Mouse (Mus musculus) neural tube, embryonic 11.5 days (tissue): ENCODE results near the gene Taar8b. TPM values are rescaled to one million over a fixed set of nuclear protein-coding genes. Genes with fewer than 3 reads are reported as not detected.
"Not testable (repeated sequence)": the region's sequence is repeated elsewhere in the genome, so short reads cannot be mapped to it uniquely, and the experiment has no call there.

Experiments
- ATAC-seq: fragments of 200-750 bp; cut with Nextera tagmentation; 2 replicates; pipeline ENCODE4 v1.8.0; 2017; ENCODE audit warnings: moderate number of reproducible peaks, mild to moderate bottlenecking, moderate TSS enrichment, moderate library complexity; ENCODE audit not compliant: insufficient read depth, low FRiP score, low TSS enrichment
- DNase-seq: peaks from one replicate; pipeline ENCODE4 v3.0.0-alpha.2; 2015; ENCODE audit warnings: low spot score
- H3K27ac ChIP-seq: fragments of 300-500 bp; sonication (generic); 2 replicates; pipeline ENCODE4 v1.5.1; 2014; ENCODE audit warnings: low read depth, mild to moderate bottlenecking, low read length
- H3K27me3 ChIP-seq: fragments of 300-500 bp; sonication (generic); 2 replicates; pipeline ENCODE4 v1.6.1; 2014; ENCODE audit warnings: mild to moderate bottlenecking, low read length, mixed read lengths; ENCODE audit not compliant: control insufficient read depth, insufficient read depth
- H3K36me3 ChIP-seq: fragments of 300-500 bp; sonication (generic); 2 replicates; pipeline ENCODE4 v1.6.1; 2014; ENCODE audit warnings: mild to moderate bottlenecking, low read length, moderate library complexity, mixed read lengths; ENCODE audit not compliant: control insufficient read depth, insufficient read depth
- H3K4me1 ChIP-seq: fragments of 300-500 bp; sonication (generic); 2 replicates; pipeline ENCODE4 v1.6.1; 2014; ENCODE audit warnings: low read length, mixed read lengths; ENCODE audit not compliant: control insufficient read depth, insufficient read depth
- H3K4me2 ChIP-seq: fragments of 300-500 bp; sonication (generic); 2 replicates; pipeline ENCODE4 v1.6.1; 2014; ENCODE audit warnings: low read depth, mild to moderate bottlenecking, moderate library complexity
- H3K4me3 ChIP-seq: fragments of 300-500 bp; sonication (generic); 2 replicates; pipeline ENCODE4 v1.5.1; 2014; ENCODE audit warnings: low read depth, low read length
- H3K9ac ChIP-seq: fragments of 300-500 bp; sonication (generic); 2 replicates; pipeline ENCODE4 v1.6.1; 2014; ENCODE audit warnings: mild to moderate bottlenecking, low read length
- H3K9me3 ChIP-seq: fragments of 300-500 bp; sonication (generic); 2 replicates; pipeline ENCODE4 v1.6.1; 2016; ENCODE audit warnings: low read length; ENCODE audit not compliant: control insufficient read depth
- WGBS: fragments of 180-500 bp; shearing (Covaris S2); extraction: QIAGEN DNeasy Blood & Tissue Kit; methylation state at CpG from one replicate; pipeline ENCODE4 v1.1.7; 2014; 5-methylcytosine and 5-hydroxymethylcytosine counted together
- polyA plus RNA-seq: library from polyadenylated mRNA; unstranded; fragments of >200 nt; fragmentation: Nextera tagmentation; extraction: Ambion mirVana; gene quantifications from 2 replicates; pipeline ENCODE4 v1.2.1, GENCODE M21; 2014

Taar8b gene
- polyA plus RNA-seq, 1 experiment from 2014 or later: not detected

GRCm38 (mm10) chr10:24076200-24076599 lies 15.9 kb downstream of the Taar8b start, which contains the start of gene Taar8a:
Gene Taar8a (plus strand): TSS chr10:24076500.
- 87% methylated on average over 2 of the region's 4 CpGs for WGBS
- not testable (repeated sequence) for H3K4me2 ChIP-seq, H3K27me3 ChIP-seq, H3K4me1 ChIP-seq, H3K27ac ChIP-seq, DNase-seq, H3K36me3 ChIP-seq, H3K9ac ChIP-seq, H3K4me3 ChIP-seq, H3K9me3 ChIP-seq, ATAC-seq

GRCm38 (mm10) chr10:24074751-24075150 lies 17.3 kb downstream of the Taar8b start:
- H3K4me3 ChIP-seq, H3K9me3 ChIP-seq, H3K9ac ChIP-seq, H3K27ac ChIP-seq, H3K36me3 ChIP-seq, DNase-seq, ATAC-seq, H3K4me2 ChIP-seq, H3K4me1 ChIP-seq, H3K27me3 ChIP-seq: not testable (repeated sequence)
- 54% methylated on average over 2 of the region's 2 CpGs for WGBS

DNA sequence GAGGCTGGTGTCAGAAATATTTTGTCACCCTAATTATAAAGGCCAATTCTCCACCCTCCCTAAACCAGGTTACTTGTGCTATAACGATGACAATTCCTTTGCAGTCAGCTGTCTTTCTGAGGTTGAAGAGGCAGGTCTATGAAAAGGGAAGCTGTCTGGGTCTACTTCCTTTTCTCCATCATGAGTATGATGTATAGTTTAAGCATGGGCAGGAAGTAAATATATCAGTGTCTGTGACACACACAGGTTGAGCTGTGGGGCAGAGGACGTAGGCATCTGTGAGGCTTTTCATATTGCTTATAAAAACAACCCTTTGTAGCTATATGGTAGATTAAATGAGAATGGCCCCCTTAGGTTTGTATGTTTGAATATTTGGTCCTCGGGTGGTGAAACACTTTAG lies 33.1 kb downstream of the Taar8b start:
- no peak overlapping the region for H3K27ac ChIP-seq
- ATAC-seq: no peak
- no peaks in the 10 kb centered on the region for H3K27me3 ChIP-seq
- H3K4me1 ChIP-seq: no peaks in the 10 kb centered on the region
- DNase-seq: no peak
- no peaks in the 10 kb centered on the region for H3K36me3 ChIP-seq
- no peaks in the 10 kb centered on the region for H3K9me3 ChIP-seq
- 89% methylated on average over 3 of the region's 3 CpGs for WGBS
- no peak overlapping the region for H3K9ac ChIP-seq
- H3K4me3 ChIP-seq: no peak overlapping the region
- H3K4me2 ChIP-seq: no peak overlapping the region

GRCm38 (mm10) chr10:24052039-24052438 lies 40.1 kb downstream of the Taar8b start:
- no peaks in the 10 kb centered on the region for H3K27me3 ChIP-seq
- H3K4me3 ChIP-seq: no peak overlapping the region
- no peaks in the 10 kb centered on the region for H3K9me3 ChIP-seq
- no peak overlapping the region for H3K4me2 ChIP-seq
- H3K4me1 ChIP-seq: no peaks in the 10 kb centered on the region
- 89% methylated on average over 5 of the region's 5 CpGs for WGBS
- H3K9ac ChIP-seq: no peak overlapping the region
- no peaks in the 10 kb centered on the region for H3K36me3 ChIP-seq
- no peak for DNase-seq
- ATAC-seq: no peak
- H3K27ac ChIP-seq: no peak overlapping the region

DNA sequence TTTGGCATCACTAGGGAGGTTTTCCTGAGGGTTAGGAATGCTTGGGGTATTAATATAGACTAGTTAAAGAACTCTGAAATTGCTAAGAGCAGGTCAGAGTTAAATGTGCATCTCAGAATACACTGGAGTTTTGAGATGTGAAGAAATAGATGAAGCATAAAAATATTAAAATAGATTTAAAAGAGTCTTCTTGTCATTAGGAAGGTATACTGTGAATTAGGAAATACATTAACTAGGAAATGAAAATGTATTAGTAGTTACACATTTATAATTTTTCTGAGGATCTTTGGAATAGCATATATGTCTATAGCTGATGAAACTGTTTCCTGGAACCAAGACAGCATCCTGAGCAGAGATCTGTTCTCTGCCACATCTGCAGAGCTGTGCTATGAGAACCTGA lies 42.9 kb downstream of the Taar8b start, which contains the start of gene Taar7f:
Taar7f (plus strand) TSS at position 301 of the 400 bp plus-strand sequence.
- H3K9ac ChIP-seq: no peak within 1 kb of the TSS
- no peak within 1 kb of the TSS for H3K4me3 ChIP-seq
- H3K27ac ChIP-seq: no peak within 1 kb of the TSS
- DNase-seq: no peak
- no peaks in the 10 kb centered on the region for H3K9me3 ChIP-seq
- H3K4me1 ChIP-seq: no peaks in the 10 kb centered on the region
- H3K4me2 ChIP-seq: no peak within 1 kb of the TSS
- H3K36me3 ChIP-seq: no peaks in the 10 kb centered on the region
- ATAC-seq: no peak
- H3K27me3 ChIP-seq: no peaks in the 10 kb centered on the region

Other genes starting within 250 kb of the Taar8b start
- gene Vnn3, start 240.8 kb downstream of the Taar8b start, polyA plus RNA-seq: not detected in 2 replicates
- 0.82 and 0.96 TPM in 2 replicates for gene Vnn1, start 197.6 kb downstream of the Taar8b start, polyA plus RNA-seq
- not detected in 2 replicates for gene Taar1, start 171.9 kb downstream of the Taar8b start, polyA plus RNA-seq
- not detected in 2 replicates for gene Taar2, start 153.7 kb downstream of the Taar8b start, polyA plus RNA-seq
- not detected in 2 replicates for gene Taar3, start 142.7 kb downstream of the Taar8b start, polyA plus RNA-seq
- gene Taar4, start 131.8 kb downstream of the Taar8b start, polyA plus RNA-seq: not detected in 2 replicates
- gene Taar5, start 121.6 kb downstream of the Taar8b start, polyA plus RNA-seq: not detected in 2 replicates
- not detected in 2 replicates for gene Taar6, start 106.6 kb downstream of the Taar8b start, polyA plus RNA-seq
- gene Taar7a, start 98.8 kb downstream of the Taar8b start, polyA plus RNA-seq: not detected in 2 replicates
- gene Taar7b, start 92.4 kb downstream of the Taar8b start, polyA plus RNA-seq: not detected in 2 replicates
- gene Taar7d, start 65.1 kb downstream of the Taar8b start, polyA plus RNA-seq: not detected in 2 replicates
- not detected in 2 replicates for gene Taar7e, start 54.7 kb downstream of the Taar8b start, polyA plus RNA-seq
- gene Taar7f, start 42.8 kb downstream of the Taar8b start, polyA plus RNA-seq: not detected in 2 replicates
- gene Taar8a, start 15.8 kb downstream of the Taar8b start, polyA plus RNA-seq: not detected in 2 replicates
- gene Taar8c, start 9.6 kb upstream of the Taar8b start, polyA plus RNA-seq: not detected in 2 replicates
- gene Taar9, start 17.2 kb upstream of the Taar8b start, polyA plus RNA-seq: not detected in 2 replicates
- gene Stx7, start 57.0 kb upstream of the Taar8b start, polyA plus RNA-seq: 112 and 126 TPM in 2 replicates
- 39.6 and 45.8 TPM in 2 replicates for gene Moxd1, start 131.2 kb upstream of the Taar8b start, polyA plus RNA-seq